Mouse (Mus musculus): Measurements from ENCODE around the gene Enpp5. TPM values are rescaled to one million over a fixed set of nuclear protein-coding genes. Genes with fewer than 3 reads are reported as not detected.

Enpp5 gene
- total and polyA plus RNA-seq, 3 experiments, result 5.2 to 7.0 TPM; not detected in 1

DNA sequence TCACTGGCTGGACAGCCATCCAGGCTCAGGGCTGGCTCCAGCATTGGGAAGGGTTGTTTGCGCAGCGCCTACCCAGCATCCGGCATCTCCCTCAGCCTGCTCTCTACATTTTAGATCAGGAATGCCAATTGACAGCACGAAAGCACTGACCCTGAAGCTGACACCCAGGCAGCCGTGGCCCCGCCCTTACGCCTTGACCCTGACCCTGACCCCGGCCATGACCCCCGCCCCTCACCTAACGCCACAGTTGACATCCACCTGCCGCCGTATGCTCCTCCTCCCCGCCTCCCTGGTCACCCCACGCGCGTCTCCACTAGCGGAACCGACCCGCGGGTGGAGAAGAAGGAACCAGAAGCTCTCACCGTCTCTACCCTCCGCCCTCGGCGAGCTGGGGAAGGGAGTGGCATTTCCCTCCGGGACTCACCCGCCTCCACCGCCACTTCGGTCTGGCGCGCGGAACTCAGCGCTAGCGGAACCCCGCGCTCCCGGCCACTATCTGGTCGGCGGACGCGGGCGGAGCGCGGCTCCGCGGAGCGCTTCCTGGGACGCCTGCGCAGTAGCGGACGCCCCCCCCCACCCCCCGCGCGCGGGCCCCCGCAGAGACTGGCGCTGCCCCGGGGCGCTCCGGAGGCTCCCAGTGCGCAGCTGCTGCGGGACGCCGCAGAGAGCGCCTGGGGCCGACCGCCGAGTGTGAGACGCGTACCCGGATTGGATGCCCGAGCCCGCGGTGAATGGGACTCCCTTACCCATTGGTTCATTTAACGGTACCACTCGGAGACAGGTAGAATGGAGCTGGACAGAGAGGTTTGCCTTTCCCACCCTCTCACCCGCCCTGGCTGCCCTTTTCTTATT is 26.9 kb downstream of the Enpp5 start, which contains the start of gene Enpp4:
Gene Enpp4, minus strand, starts transcription at position 523 of the 852 bp plus-strand sequence.
- H3K9ac ChIP-seq (ENCODE audit: control insufficient read depth, low read depth, low read length, poor library complexity, severe bottlenecking), result peak within 1 kb of the TSS; percentile 96
- peaks cover 12 to 14% of the 10 kb centered on the region in 2 experiments for H3K4me1 ChIP-seq (ENCODE audit: control insufficient read depth in 1 of 2, insufficient read depth in 2 of 2, low read length in 2 of 2)
- peak within 1 kb of the TSS; percentile 97 to 99 for H3K4me3 ChIP-seq (ENCODE audit: control insufficient read depth in 1 of 2, insufficient read depth in 1 of 2, low read depth in 2 of 2, low read length in 2 of 2)
- H3K79me2 ChIP-seq (ENCODE audit: control insufficient read depth, insufficient read depth, low read length, poor library complexity), result peaks cover 22% of the 10 kb centered on the region
- peak; percentile 94 for DNase-seq (ENCODE audit: low read depth, low spot score)
- no peaks in the 10 kb centered on the region for H3K27me3 ChIP-seq (ENCODE audit: control insufficient read depth in 1 of 2, insufficient read depth in 2 of 2, low read length in 2 of 2)
- no peaks in the 10 kb centered on the region for H3K9me3 ChIP-seq (replicated peaks; ENCODE audit: insufficient read depth, low read length)
- H3K36me3 ChIP-seq (ENCODE audit: control insufficient read depth in 1 of 2, insufficient read depth in 2 of 2, low read length in 2 of 2), result peaks cover 2 to 28% of the 10 kb centered on the region in 2 experiments; a peak in 3 of 4 replicates
- H3K27ac ChIP-seq (ENCODE audit: control insufficient read depth, low read depth, low read length), result peak within 1 kb of the TSS; percentile 80
- TF ChIP-seq TAL1 (IDR thresholded peaks at IDR 0.05; ENCODE audit: low read length), result no peak
- peak; percentile 62; the same call in 1 of the 2 replicates for TF ChIP-seq TCF12 (IDR thresholded peaks at IDR 0.05; ENCODE audit: low read depth, low read length)
- peak; percentile 56; the same call in 1 of the 2 replicates for TF ChIP-seq POLR2AphosphoS2 (IDR thresholded peaks at IDR 0.05; ENCODE audit: low read length)
- 0 out of 2 replicates have a peak, but pooled peaks have one; percentile 83 for TF ChIP-seq UBTF (IDR thresholded peaks at IDR 0.05; ENCODE audit: borderline replicate concordance, insufficient read depth, low read depth, low read length)
- no peak for TF ChIP-seq ZNF384 (IDR thresholded peaks at IDR 0.05; ENCODE audit: low read depth, low read length)
- no peak; the same call in 1 of the 2 replicates for TF ChIP-seq GABPA (IDR thresholded peaks at IDR 0.05; ENCODE audit: low read depth, low read length)
- peak in 1 of 2 experiments; percentile 29; a peak in 1 of 4 replicates for TF ChIP-seq EP300 (IDR thresholded peaks at IDR 0.05; ENCODE audit: low read depth in 1 of 2, low read length in 2 of 2)
- no peak for TF ChIP-seq MYB (IDR thresholded peaks at IDR 0.05; ENCODE audit: low read depth, low read length)
- no peak for TF ChIP-seq USF1 (IDR thresholded peaks at IDR 0.05; ENCODE audit: low read depth, low read length)
- 0 out of 2 replicates have a peak, but pooled peaks have one; percentile 57 for TF ChIP-seq E2F4 (IDR thresholded peaks at IDR 0.05; ENCODE audit: borderline replicate concordance, low read depth, low read length)
- TF ChIP-seq RCOR1 (IDR thresholded peaks at IDR 0.05; ENCODE audit: low read depth, low read length), result no peak
- TF ChIP-seq TBP (IDR thresholded peaks at IDR 0.05; ENCODE audit: low read depth, low read length), result peak; percentile 64; the same call in 1 of the 2 replicates
- no peak for TF ChIP-seq MAFK (IDR thresholded peaks at IDR 0.05; ENCODE audit: borderline replicate concordance, low read depth, low read length)
- peak; percentile 71; the same call in 1 of the 2 replicates for TF ChIP-seq MAZ (IDR thresholded peaks at IDR 0.05; ENCODE audit: low read depth, low read length)
- TF ChIP-seq MEF2A (IDR thresholded peaks at IDR 0.05; ENCODE audit: extremely low read depth, insufficient replicate concordance, low read depth, low read length, poor library complexity, severe bottlenecking), result no peak
- TF ChIP-seq POLR2A (IDR thresholded peaks at IDR 0.05; ENCODE audit: control insufficient read depth in 1 of 2, insufficient read depth in 1 of 2, low read depth in 1 of 2, low read length in 2 of 2, poor library complexity in 1 of 2), result peak; percentile 50 to 73; a peak in 3 of 4 replicates
- TF ChIP-seq SIN3A (IDR thresholded peaks at IDR 0.05; ENCODE audit: low read length), result no peak; the same call in 1 of the 2 replicates
- TF ChIP-seq KAT2A (conservative IDR thresholded peaks at IDR 0.05; ENCODE audit: low read depth, low read length), result no peak; the same call in 1 of the 2 replicates
- TF ChIP-seq POLR2AphosphoS5 (IDR thresholded peaks at IDR 0.05; ENCODE audit: borderline replicate concordance, low read depth, low read length), result no peak
- no peak for TF ChIP-seq CTCF (IDR thresholded peaks at IDR 0.05 in 2 of 3, conservative IDR thresholded peaks at IDR 0.05 in 1 of 3; ENCODE audit: control insufficient read depth in 1 of 3, insufficient read depth in 1 of 3, low read depth in 2 of 3, low read length in 3 of 3, poor library complexity in 1 of 3, severe bottlenecking in 1 of 3)
- TF ChIP-seq NELFE (IDR thresholded peaks at IDR 0.05; ENCODE audit: low read depth, low read length), result peak; percentile 59
- no peak for TF ChIP-seq RAD21 (IDR thresholded peaks at IDR 0.05; ENCODE audit: low read depth, low read length)
- no peak for TF ChIP-seq JUND (IDR thresholded peaks at IDR 0.05; ENCODE audit: low read depth, low read length)
- no peak for TF ChIP-seq BHLHE40 (IDR thresholded peaks at IDR 0.05; ENCODE audit: borderline replicate concordance, low read depth, low read length)
- TF ChIP-seq ZMIZ1 (IDR thresholded peaks at IDR 0.05; ENCODE audit: low read depth, low read length), result 0 out of 2 replicates have a peak, but pooled peaks have one; percentile 62
- no peak for TF ChIP-seq GATA1 (IDR thresholded peaks at IDR 0.05; ENCODE audit: low read depth, low read length)
- peak; percentile 35; the same call in 1 of the 2 replicates for TF ChIP-seq MXI1 (IDR thresholded peaks at IDR 0.05; ENCODE audit: low read depth, low read length)
- TF ChIP-seq MYC (IDR thresholded peaks at IDR 0.05; ENCODE audit: low read depth, low read length), result no peak
- no peak for TF ChIP-seq CHD2 (IDR thresholded peaks at IDR 0.05; ENCODE audit: low read length)
- TF ChIP-seq ETS1 (IDR thresholded peaks at IDR 0.05; ENCODE audit: low read depth, low read length), result peak; percentile 35; the same call in 1 of the 2 replicates
- TF ChIP-seq MAX (IDR thresholded peaks at IDR 0.05; ENCODE audit: low read length), result no peak
- TF ChIP-seq CHD1 (IDR thresholded peaks at IDR 0.05; ENCODE audit: low read depth, low read length), result no peak
- no peak; the same call in 1 of the 2 replicates for TF ChIP-seq ELF1 (IDR thresholded peaks at IDR 0.05; ENCODE audit: low read depth, low read length)
- TF ChIP-seq SMC3 (IDR thresholded peaks at IDR 0.05; ENCODE audit: low read depth, low read length), result no peak
- TF ChIP-seq HCFC1 (IDR thresholded peaks at IDR 0.05; ENCODE audit: low read depth, low read length), result peak; percentile 82

Measured in MEL (cell line).